Mouse (Mus musculus): ENCODE data around the gene Gm4869. TPM values are rescaled to one million over a fixed set of nuclear protein-coding genes. Genes with fewer than 3 reads are reported as not detected.
"Not testable (repeated sequence)": the region's sequence is repeated elsewhere in the genome, so short reads cannot be mapped to it uniquely, and the experiment has no call there.

Gm4869 gene
- polyA plus RNA-seq, 1 experiment from 2014 or later: not detected

DNA sequence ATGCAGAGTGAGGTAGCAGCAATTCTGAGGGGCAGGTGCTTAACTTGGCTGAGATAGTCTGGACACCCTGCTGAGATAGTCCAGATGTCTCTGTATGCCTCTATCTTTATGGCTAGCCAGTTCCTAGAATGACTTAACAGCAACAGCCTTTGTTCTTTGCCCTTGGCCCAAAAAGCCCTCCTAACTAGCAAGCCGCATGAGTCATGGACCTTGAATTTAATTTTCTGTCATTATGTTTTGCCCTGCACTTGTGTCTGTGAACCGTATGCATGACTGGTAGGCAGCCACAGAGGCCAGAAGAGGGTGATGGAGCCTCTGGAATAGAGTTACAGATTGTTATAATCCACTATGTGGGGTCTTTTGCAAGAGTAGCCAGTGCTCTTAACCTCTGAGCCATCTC is 17.7 kb downstream of the Gm4869 start:
- DNase-seq (ENCODE audit: low spot score): not testable (repeated sequence)

DNA sequence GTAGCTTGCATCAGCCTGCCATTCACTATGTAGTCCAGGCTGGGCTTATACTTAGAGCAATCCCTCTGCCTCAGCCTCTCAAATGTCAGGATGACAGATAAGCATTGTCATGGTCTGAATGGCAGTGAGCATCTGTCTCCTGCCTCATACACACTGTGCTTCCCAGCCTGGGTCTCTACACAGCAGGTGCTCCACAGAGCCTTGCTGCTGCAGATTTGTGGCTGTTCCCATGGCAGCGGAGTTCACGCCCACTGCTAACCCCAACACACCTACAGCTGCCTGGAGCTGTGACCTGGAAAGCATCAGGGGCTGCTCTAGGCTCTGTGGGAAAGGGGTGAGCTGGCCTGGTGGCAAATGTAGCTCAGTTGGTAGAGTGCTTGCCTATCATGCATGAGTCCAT is 19.5 kb downstream of the Gm4869 start:
- peak; percentile 9 for DNase-seq (ENCODE audit: low spot score)

DNA sequence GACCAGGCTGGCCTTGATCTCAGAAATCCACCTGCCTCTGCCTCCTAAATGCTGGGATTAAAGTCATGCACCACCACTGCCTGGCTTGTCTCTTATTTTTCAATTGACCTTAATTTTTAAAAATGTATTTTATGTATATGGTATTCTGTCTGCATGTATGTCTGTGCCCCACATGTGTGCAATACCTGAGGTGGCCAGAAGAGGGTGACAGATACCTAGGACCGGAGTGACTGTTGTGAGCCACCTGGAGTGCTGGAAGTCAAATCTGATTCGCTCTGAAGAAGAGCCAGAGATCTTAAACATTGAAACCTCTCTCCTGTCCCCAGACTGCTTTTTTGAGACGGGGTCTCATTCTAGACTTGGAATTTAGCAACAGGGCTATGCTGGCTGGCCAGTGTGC is 26.9 kb downstream of the Gm4869 start:
- DNase-seq (ENCODE audit: low spot score): peak; percentile 56

DNA sequence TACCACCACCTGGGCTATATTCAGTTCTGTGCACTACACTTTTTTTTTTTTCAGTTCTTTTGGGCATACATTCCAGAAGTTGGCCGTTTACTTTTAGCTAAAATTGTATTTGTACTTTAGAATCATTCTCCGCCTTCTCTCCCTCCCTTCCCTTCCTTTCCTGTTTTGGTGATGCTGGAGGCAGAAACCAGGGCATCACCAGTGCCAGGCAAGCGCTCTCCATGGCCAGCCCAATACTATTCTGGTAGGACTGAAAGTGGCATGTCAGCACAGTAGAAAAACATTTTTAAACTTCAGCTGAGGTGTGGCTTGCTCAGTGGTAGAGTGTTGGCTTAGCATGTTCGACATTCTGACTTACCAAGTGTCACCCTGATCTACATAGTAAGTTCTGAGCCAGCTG is 36.0 kb downstream of the Gm4869 start:
- DNase-seq (ENCODE audit: low spot score): no peak

DNA sequence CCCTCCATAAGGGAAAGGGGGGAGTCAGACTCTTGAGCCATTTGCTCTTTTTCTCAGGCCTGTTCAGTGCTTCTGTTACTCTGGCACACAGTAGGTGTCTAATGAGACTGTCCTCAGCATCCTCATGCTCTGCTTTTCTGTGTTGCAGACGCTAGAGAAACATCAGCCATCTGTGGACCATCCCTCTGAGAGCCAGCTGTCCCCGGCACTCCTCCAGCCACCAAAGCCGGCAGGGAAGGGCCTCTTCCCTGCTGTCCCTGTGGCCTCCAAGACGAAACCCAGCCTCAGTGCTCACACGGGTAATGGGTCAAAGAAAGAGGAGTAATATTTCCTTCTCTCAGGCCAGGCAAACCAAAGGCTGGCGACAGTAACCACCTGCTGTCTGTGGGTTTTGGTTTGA is 45.7 kb downstream of the Gm4869 start:
- no peak for DNase-seq (ENCODE audit: low spot score)

DNA sequence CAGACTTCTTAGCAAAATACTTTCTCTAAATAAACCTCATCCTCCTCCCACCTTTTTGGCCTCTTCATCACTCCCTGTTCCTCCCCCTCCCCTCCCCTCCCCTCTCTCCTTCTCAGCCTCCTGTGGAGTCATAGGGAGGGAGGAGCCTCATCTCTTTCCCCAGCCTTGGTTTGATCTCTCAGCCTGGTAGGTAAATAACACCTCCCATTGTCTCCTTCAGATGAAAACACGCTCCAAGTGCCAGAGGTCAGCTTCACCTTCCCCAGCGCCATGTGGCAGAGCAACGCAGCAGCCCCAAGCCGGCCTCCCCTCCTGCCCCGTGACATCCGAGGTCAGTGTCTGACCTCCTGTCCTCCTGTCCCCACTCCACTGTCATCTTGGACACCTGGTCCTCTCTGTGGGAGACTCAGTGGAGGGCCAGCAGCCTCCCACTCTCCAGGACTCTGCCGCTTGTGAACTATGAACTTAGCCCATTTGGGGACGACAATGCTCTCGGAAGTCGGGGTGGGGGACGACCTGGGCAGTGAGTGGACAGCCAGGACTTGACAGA is 47.3 kb downstream of the Gm4869 start:
- no peak for DNase-seq (ENCODE audit: low spot score)

DNA sequence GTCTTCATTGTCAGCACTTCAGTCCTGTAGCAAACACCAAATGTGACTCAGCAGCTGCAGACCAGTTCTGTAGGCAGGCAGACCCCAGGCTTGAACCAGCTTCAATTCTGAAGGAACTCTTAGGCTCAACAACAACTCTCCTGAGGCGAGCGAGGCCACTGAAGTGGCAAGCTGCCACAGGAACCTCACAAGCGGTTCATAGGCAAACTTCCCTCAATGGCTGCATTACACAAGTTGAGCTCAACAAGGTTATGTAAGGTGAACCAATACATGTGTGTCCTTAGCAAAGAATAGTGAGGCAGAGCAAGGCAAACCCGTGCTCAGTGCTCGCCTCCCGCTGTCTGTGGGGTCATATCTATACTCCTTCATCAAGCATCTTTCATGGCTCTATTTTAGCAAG is 52.7 kb downstream of the Gm4869 start:
- DNase-seq (ENCODE audit: low spot score): no peak

DNA sequence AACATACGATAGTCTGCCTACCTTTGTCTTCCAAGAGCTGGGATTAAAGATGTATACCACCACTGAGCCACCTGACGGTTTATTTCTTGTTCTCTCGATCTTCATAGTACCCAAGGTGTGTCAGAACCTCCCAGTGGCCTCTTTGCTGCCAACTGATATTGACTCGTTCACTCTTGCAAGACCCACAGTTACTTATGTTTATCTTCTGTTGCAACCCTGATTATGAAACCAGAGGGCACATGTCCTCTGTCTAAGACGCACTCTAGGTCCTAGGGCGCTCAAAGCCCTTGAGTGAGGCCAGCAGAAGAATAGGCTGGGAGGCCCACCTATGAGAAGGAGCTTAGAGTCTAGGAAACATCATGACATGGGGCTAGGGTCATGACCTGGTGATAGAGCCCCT is 55.3 kb downstream of the Gm4869 start:
- no peak for DNase-seq (ENCODE audit: low spot score)

DNA sequence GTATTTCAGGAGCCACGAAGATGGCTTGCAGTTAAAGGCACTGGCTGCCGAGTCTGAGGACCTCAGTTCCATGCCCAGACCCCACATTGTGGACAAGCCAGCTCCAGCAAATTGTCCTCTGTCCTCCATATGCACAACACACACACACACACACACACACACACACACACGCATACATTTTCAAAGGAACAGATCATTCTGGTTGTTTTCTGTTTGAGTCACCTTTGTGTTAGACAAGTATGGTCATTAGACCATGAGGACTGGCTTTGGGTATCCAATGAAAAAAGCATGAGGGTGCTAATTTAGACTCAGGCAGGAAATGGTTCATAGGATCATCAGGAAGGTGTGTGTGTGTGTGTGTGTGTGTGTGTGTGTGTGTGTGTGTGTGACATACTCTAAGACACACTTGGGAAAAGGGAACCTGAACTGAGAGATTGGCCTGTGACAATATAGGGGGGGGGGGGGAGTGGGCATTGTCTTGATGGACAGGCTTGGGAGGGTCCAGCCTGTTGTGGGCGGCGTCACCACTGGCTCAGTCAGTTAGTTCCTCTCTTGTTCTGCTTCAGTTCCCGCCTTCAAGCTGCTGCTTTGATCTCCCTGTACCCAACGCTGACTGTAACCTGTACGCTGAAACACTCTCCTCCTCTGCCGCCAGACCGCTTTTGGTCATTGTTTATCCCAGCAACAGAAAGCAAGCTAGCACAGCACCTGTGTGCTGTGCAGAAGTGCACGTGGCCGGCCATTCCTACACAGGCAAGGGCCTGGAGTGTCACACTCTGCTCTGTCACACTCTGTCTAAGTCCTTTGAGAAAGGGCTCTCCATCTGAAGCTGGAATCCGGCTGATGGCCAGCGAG is 56.8 kb downstream of the Gm4869 start:
- peak; percentile 53 for DNase-seq (ENCODE audit: low spot score)

DNA sequence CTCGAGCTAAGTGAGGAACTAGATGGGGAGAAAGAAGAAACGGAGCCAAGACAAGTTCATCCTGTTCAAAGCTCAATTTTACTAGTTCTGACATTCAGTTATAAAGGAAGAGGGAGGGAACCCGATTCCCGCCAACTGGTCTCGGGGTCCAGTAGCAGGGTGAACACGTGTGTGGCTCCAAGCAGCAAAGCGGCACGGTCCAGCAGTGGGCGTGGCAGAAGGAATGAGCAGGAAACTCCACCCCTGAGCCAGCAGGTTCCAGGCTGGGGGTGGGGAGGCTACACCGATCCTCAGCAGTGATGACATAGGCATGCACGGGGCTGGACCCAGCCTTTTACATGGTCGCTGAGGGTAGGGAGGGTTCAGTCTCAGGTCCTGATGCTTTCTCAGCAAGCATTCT is 57.5 kb downstream of the Gm4869 start:
- DNase-seq (ENCODE audit: low spot score): peak; percentile 20

DNA sequence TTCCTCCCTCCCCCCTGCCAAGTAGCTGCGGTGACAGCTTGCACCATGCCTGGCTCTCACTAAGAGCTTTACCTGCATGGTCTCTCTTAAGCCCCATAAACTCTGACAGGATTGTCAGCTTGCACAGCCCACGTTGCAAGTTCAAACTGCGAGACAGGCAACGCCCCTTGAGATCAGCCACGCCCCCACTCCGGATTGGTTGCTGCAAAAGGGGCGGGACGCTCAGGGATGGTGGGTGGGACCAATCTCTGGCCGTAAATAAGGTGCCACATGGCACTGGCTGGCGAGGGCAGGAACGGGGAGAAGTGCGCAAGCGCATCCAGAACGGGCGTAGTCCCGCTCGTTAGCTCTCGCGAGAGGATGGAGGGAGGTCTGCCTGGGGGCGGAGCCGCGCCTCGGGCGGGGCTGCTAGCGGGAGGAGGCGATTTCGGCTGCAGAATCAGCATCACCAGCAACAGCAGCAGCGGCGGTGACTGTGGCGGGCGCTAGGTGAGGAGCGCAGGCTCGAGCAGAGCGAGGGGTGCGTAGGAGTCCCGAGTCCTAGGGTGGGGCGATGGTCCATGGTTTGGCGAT is 59.8 kb downstream of the Gm4869 start, which contains the start of gene Chst12:
TSS of gene Chst12 (plus strand) at position 343 of the 573 bp plus-strand sequence.
- peak; percentile 100 for DNase-seq (ENCODE audit: low spot score)

DNA sequence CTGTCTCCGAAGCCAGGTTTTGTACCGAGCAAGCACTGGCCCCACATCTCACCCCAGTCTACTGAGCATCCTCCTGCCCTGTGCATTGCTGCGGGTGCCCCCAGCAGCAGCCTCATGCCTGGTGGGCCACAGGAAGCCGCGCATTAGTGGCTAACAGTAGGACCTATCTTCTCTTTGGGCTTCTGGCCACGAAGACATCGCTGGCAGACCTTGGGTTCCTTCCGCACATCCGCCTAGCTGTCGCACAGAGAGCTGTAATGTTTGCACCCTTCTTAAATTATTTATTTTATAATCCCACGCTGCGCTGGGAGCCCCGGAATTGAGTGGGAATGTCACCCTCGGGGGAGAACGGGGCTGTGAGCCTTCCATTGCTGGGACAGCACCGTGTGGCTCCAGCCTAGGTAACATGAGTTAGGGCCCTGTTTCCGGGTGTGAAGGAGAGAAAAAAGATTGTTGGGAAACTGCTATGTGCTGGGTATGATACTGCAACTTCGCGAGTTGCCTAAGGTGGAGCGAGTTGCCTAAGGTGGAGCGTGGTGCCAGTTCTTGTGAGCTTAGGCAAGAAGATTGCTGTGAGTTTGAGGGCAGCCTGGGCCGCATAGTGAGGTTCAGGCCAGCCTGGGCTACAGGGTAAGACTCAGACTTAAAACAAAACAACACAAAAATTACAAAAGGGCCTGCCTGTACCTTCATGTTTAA is 60.8 kb downstream of the Gm4869 start:
- peak; percentile 27 for DNase-seq (ENCODE audit: low spot score)

DNA sequence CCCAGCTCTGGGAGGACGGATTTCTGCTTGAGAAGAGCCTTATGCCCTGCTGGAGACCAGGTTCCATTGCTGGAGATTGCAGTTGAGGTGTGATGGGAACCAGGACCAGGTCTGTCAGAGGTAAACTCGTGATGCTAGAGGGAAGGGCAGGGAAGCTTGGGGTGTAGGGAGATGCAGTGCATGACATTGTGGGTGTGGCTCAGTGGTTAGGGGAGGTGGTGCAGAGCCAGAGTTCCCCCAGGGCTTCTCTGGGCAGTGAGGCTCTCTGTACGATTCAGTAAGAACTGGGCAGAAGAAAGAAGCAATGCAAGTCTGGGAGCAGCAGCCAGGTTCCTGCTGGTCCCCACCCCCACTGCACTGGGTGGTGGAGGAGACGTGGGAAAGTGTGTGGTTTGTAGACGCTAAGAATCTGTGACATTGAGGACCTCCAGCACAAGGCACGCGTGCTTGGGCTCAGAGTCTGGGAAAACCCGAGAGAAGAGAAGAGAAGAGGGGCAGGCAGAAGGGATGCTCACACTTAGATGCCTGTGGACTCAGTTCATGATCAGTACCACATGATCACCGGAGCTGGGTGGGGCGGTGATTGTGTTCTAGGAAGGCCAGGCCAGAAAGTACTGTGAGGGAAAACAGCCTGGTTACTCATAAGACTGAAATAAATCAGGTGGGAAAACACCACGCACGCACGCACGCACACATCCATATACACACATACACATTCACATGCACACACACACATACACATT is 62.2 kb downstream of the Gm4869 start:
- DNase-seq (ENCODE audit: low spot score): no peak

DNA sequence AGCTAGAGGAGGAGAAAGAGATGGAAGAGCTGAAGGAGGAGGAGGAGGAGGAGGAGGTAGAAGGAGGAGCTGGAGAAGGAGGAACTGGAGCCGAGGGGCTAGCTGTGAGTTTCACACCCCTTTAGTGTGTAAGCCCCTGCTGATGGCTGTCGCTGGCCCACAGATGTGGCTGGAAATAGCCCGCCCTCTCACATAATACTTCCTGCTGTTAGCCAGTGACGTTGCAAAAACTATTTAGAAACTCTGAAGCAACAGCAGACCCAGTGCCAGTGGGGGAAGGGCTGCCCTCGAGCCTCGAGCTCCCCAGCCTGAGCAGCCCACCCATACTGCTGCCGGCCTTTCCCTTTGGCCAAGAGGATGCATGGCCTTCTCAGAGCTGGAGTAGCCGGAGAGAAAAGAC is 63.2 kb downstream of the Gm4869 start:
- peak; percentile 12 for DNase-seq (ENCODE audit: low spot score)

DNA sequence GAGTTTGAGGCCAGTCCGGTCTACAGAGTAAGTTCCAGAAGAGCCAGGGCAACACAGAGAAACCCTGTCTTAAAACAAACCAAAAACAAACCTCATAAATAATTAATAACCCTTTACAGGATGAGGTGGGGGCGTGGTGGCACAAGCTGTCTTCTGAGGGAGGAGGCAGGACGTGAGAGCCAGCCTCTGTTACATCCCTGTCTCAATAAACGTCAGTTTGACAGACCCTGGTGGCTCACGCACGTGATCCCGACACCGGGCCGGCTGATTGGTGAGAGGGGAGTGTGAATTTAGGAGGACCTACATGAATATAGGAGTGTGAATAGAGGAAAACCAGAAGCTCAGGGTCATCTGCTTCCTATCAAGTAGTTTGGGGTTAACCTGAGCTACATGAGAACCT is 63.8 kb downstream of the Gm4869 start:
- DNase-seq (ENCODE audit: low spot score): peak; percentile 41

DNA sequence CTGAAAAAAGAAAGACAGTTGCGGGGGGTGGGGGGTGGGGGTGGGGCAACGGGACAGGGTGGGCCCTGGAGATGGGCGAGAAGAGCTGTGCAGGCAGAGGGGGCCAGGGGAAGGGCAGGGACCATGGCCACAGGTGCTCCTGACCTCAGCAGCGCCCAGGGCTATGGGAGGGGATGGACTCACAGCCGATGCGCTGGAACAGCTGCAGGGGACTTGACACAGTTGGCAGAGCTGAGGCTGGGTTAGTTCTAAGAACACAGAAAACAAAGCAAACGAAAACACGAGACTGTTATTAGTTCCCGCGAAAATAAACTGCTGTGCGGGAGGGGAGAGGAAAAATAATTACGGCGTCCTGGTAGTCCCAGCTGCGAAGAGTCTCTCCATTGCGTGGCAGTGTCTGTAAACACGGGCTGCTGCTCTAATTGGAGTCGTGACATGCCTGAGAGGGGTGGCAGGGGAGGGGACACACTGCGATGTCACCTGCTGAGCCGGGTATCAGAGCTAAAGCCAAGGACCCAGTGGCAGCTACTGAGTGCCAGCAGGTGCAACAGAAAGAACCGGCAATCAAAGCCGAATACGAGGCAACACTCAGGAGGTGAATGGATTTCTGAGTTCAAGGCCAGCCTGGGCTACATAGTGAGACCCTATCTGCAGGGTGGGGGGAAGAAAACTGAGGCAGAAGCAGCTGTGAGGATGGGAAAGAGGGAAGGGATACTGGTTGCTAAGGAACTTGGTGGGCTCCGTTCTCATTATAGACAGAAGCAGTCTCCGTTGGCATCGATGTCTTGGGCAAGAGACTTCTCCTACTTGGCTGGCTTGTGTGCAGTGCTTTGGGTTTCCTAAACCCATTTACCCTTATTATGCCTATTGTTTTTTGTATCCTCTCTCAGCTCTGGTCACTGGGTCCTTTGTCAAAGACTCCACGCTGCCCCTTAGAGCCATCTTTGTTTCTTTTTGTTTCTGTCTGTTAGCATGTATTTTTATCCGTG is 64.9 kb downstream of the Gm4869 start:
- DNase-seq (ENCODE audit: low spot score): peak; percentile 57

DNA sequence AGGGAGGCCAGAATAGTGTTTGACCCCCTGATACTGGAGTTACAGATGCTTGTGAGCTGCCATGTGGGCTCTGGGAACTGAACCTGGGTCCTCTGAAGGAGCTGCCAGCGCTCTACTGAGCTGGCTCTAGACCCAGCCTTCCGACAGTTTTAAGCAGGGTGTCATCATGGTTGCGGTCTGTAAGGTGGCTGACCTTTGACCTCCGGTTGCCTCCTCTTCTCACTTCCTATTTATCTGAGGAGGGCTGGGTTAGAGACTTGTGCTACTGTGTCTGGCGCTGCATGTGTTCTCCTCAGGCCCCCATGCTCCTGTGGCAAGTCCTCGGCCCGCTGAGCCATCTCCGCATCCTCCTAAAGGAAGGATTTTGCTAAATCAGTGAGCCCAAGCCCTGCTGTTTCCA is 68.5 kb downstream of the Gm4869 start:
- DNase-seq (ENCODE audit: low spot score): peak; percentile 47

DNA sequence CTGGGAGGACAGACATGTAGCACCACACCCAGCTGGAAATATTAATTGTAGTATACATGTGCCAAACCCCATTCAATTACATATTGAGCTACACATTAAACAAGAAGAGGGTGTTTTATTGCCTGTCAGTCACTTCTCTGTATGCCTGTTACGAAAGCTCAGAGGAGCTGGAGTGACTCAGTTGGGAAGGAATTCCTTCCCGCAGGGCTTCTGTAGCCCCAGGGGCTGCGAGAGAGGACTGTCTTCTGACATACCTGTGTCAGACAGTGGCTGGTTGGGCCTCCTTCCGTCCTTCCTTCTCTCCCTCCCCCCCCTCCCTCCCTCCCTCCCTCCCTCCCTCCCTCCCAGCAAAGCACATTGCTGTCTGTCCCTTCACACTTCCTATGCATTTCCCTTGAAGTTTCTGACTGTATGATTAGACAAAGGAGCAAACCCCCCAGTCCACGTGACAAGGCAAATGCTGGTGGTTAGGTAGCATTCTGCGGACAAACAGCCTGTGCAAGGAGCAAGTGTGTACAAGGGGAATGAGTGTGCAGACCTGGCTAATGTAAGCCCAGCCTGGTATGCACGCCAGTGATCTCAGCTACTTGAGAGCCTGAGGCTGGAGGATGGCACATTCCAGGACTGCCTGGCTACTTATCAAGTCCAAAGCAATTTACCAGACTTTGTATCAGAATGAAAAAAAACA is 69.5 kb downstream of the Gm4869 start:
- DNase-seq (ENCODE audit: low spot score): no peak

DNA sequence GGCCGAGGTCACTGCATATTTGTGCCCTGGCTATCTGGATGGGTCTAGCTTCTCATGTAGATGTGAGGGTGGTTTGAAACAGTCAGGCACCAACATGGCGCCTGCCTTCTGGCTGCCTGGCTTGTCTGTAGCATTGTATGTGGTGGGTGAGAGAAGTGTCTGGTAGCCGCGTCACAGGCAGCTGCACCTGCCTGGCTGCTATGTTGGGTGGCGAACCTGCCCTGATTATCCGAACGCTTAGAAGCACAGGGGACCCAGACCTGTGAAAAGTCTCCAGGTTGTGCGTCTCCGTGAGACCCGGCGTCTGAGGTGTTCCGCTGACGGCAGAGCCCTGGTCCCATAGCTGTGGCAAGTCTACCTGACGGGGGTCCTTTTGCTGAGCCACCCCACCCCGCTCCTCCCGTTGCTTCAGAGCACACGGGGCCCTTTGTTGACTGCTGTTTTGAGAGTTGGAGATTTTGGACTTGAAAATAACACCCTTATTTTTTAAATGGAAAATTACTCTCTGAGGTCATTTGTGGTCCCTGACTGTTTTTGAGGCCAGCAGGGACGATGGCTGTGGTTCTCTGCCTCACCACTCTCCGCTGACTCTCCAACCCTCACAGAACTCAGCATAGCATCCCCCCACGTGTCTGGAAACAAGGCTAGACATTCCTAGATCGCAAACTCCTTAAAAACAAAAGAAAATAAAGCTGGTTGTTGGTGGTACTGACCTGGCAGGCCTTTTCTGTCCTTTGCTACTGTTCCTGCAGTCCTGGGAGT is 71.9 kb downstream of the Gm4869 start:
- DNase-seq (ENCODE audit: low spot score): peak; percentile 68

Measured in thymus, postnatal 0 days (tissue).